Mouse (Mus musculus) hindbrain, postnatal 0 days (tissue): Measurements from ENCODE around the gene Zfp853. TPM values are rescaled to one million over a fixed set of nuclear protein-coding genes. Genes with fewer than 3 reads are reported as not detected.

Source experiments
- ATAC-seq: fragments of 200-750 bp; cut with Nextera tagmentation; 2 replicates; pipeline ENCODE4 v1.8.0; 2017; ENCODE audit warnings: mild to moderate bottlenecking, moderate TSS enrichment, moderate library complexity
- DNase-seq: peaks from one replicate; pipeline ENCODE4 v3.0.0-alpha.2; 2015; ENCODE audit warnings: low spot score
- H3K27ac ChIP-seq: fragments of 300-500 bp; sonication (generic); 2 replicates; pipeline ENCODE4 v1.5.1; 2014; ENCODE audit warnings: mild to moderate bottlenecking
- H3K27me3 ChIP-seq: fragments of 300-500 bp; sonication (generic); 2 replicates; pipeline ENCODE4 v1.6.1; 2014; ENCODE audit warnings: low read length, mixed read lengths; ENCODE audit not compliant: insufficient read depth
- H3K36me3 ChIP-seq: fragments of 300-500 bp; sonication (generic); 2 replicates; pipeline ENCODE4 v1.6.1; 2014; ENCODE audit warnings: low read length, mixed read lengths; ENCODE audit not compliant: insufficient read depth
- H3K4me1 ChIP-seq: fragments of 300-500 bp; sonication (generic); 2 replicates; pipeline ENCODE4 v1.6.1; 2014; ENCODE audit warnings: antibody characterized with exemption, low read length, mixed read lengths; ENCODE audit not compliant: insufficient read depth
- H3K4me2 ChIP-seq: fragments of 300-500 bp; sonication (generic); 2 replicates; pipeline ENCODE4 v1.6.1; 2014; ENCODE audit warnings: low read depth, mild to moderate bottlenecking, low read length, moderate library complexity, mixed read lengths
- H3K4me3 ChIP-seq: fragments of 300-500 bp; sonication (generic); 2 replicates; pipeline ENCODE4 v1.5.1; 2014; ENCODE audit warnings: low read length
- H3K9ac ChIP-seq: fragments of 300-500 bp; sonication (generic); replicated peaks from 2 replicates; pipeline ENCODE4 v1.6.1; 2014; ENCODE audit warnings: mild to moderate bottlenecking, low read length, moderate library complexity, mixed read lengths
- H3K9me3 ChIP-seq: fragments of 300-500 bp; sonication (generic); 2 replicates; pipeline ENCODE4 v1.6.1; 2016; ENCODE audit warnings: low read length, mixed read lengths
- CTCF ChIP-seq: IDR thresholded peaks from 2 replicates; pipeline ENCODE4 v1.5.1; 2016; ENCODE audit warnings: antibody characterized with exemption, control low read depth, low read depth
- WGBS: fragments of 180-500 bp; shearing (Covaris S2); extraction: QIAGEN DNeasy Blood & Tissue Kit; methylation state at CpG from one replicate; pipeline ENCODE4 v1.1.7; 2014; 5-methylcytosine and 5-hydroxymethylcytosine counted together
- polyA plus RNA-seq: library from polyadenylated mRNA; unstranded; fragments of >200 nt; fragmentation: Nextera tagmentation; extraction: Ambion mirVana; gene quantifications from 2 replicates; pipeline ENCODE4 v1.2.1, GENCODE M21; 2015
- total RNA-seq: library from RNA; depleted of rRNA; stranded (reverse); fragments of >200 nt; gene quantifications from 2 replicates; pipeline ENCODE4 v1.2.3, GENCODE M21; 2014

Zfp853 gene
- total and polyA plus RNA-seq, 2 experiments from 2014 or later: 0.53 to 33.5 TPM

DNA sequence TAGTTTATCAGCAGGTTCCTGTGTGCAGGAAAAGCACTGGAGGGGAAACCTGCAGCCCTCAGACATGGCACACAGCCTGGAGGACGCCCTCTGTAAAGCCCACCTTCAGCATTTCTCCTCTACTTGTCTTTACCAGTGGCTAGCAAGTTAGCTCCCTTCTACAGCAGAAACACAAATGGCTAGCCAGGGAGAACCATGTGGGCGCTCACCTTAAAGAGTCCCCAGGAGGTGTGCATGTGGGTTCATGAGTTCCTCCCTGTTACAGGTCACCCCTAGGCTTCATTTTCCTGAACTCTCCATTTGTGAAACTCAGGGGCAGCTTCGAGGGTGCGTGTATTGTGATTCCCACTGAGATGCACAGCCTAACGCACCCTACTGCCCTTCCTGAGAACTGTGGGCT lies 37.6 kb downstream of the Zfp853 start:
- DNase-seq (no peak), ATAC-seq (no peak)
- TF ChIP-seq CTCF: no peak
- Histone ChIP-seq H3K9me3 (no peaks in the 10 kb centered on the region), H3K9ac (no peak overlapping the region), H3K27me3 (no peaks in the 10 kb centered on the region; the same call in 1 of the 2 replicates), H3K4me1 (peaks cover 5% of the 10 kb centered on the region; the same call in 1 of the 2 replicates), H3K4me3 (no peak overlapping the region), H3K4me2 (no peak overlapping the region), H3K36me3 (peaks cover 54% of the 10 kb centered on the region), H3K27ac (no peak overlapping the region)
- 90% methylated on average over 5 of the region's 5 CpGs for WGBS

DNA sequence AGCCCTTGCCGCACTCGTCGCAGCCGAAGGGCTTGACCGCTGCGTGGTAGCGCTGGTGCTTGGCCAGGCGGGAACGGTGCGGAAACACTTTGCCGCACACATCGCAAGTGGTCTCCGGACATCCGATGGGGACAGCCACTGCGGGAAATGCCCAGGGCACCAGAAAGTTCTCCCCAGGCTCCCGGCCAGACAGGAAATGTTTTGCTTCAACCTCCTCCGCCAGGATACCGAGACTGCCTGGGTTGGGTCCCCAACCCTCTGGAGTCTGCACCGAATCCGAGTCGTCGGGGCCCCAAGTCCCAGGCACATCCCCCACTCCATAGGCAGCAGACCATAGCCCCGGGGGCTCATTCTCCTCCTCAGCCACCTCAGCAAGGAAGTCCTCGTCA lies 38.3 kb downstream of the Zfp853 start:
- no peak for TF ChIP-seq CTCF
- DNase-seq: no peak
- H3K4me3 ChIP-seq: no peak overlapping the region
- ATAC-seq: no peak
- peaks cover 54% of the 10 kb centered on the region for H3K36me3 ChIP-seq
- H3K27me3 ChIP-seq: no peaks in the 10 kb centered on the region; the same call in 1 of the 2 replicates
- peaks cover 5% of the 10 kb centered on the region; the same call in 1 of the 2 replicates for H3K4me1 ChIP-seq
- no peak overlapping the region for H3K4me2 ChIP-seq
- H3K9me3 ChIP-seq: no peaks in the 10 kb centered on the region
- WGBS: 49% methylated on average over 24 of the region's 24 CpGs
- no peak overlapping the region for H3K27ac ChIP-seq
- H3K9ac ChIP-seq: no peak overlapping the region

DNA sequence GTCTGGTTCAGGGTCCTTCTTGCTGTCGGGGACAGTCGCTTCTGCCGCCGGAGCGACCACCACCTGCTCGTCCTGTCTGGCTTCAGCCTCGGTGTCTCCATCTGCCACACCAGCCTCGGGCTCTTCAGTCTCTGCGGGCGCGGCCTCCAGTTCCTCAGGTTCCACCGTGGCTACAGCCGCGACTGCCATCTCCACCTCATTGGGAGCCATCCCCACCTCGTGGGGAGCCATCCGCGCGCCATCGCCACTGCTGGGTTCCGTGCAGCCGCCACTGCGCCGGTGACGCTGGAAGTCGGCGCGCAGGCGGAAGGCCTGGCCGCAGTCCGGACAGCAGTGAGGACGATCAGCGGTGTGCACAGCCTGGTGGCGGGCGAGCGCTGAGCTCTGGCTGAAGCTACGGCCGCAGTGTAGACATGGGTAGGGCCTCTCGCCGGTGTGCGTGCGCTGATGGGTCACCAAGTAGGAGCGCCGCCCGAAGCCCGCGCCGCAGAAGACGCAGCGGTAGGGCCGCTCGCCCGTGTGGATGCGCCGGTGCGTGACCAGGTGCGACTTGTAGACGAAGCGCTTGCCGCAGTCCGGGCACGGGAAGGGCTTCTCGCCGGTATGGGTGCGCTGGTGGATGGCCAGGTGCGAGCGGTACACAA lies 38.8 kb downstream of the Zfp853 start:
- 27% methylated on average over 61 of the region's 66 CpGs for WGBS
- H3K4me1 ChIP-seq: peaks cover 5% of the 10 kb centered on the region; the same call in 1 of the 2 replicates
- no peaks in the 10 kb centered on the region; the same call in 1 of the 2 replicates for H3K27me3 ChIP-seq
- DNase-seq: peak; percentile 53
- no peak for ATAC-seq
- H3K4me2 ChIP-seq: peak overlapping the region; percentile 11; the same call in 1 of the 2 replicates
- peak overlapping the region; percentile 48; the same call in 1 of the 2 replicates for H3K27ac ChIP-seq
- no peak overlapping the region for H3K9ac ChIP-seq
- no peak for TF ChIP-seq CTCF
- H3K9me3 ChIP-seq: no peaks in the 10 kb centered on the region
- H3K36me3 ChIP-seq: peaks cover 52% of the 10 kb centered on the region
- H3K4me3 ChIP-seq: no peak overlapping the region

DNA sequence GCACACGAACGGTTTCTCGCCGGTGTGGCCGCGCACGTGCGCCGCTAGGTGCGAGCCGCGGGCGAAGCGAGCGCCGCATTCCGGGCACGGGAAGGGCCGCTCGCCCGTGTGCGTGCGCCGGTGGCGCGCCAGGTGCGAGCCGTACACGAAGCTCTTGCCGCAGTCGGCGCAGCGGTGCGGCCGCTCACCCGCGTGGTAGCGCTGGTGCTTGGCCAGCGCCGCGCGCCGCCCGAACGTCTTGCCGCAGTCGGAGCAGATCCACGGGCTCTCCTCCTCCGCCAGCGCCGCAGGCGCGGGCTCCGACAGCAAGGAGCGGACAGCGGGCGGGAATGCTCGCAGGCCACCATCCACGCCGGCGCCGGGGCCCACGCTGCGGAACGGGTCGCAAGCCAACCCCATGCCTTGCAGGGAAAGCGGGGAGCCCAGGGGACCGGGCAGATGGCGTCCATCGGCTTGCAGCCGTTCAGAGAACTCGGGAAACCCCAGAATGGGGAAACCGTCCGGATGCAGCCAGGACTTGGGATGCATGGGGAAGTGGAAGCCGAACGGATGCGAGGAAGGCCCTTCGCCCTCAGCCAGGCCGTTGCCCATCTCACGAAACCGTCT lies 39.4 kb downstream of the Zfp853 start:
- H3K27me3 ChIP-seq: no peaks in the 10 kb centered on the region; the same call in 1 of the 2 replicates
- peaks cover 49% of the 10 kb centered on the region for H3K36me3 ChIP-seq
- H3K9ac ChIP-seq: peak overlapping the region; percentile 21; the same call in 1 of the 2 replicates
- no peaks in the 10 kb centered on the region for H3K9me3 ChIP-seq
- H3K4me3 ChIP-seq: peak overlapping the region; percentile 29
- H3K4me2 ChIP-seq: peak overlapping the region; percentile 52
- WGBS: 11% methylated on average over 77 of the region's 81 CpGs
- H3K4me1 ChIP-seq: peaks cover 5% of the 10 kb centered on the region; the same call in 1 of the 2 replicates
- no peak for TF ChIP-seq CTCF
- peak overlapping the region; percentile 48; the same call in 1 of the 2 replicates for H3K27ac ChIP-seq
- DNase-seq: peak; percentile 68
- peak; percentile 33; the same call in 1 of the 2 replicates for ATAC-seq

DNA sequence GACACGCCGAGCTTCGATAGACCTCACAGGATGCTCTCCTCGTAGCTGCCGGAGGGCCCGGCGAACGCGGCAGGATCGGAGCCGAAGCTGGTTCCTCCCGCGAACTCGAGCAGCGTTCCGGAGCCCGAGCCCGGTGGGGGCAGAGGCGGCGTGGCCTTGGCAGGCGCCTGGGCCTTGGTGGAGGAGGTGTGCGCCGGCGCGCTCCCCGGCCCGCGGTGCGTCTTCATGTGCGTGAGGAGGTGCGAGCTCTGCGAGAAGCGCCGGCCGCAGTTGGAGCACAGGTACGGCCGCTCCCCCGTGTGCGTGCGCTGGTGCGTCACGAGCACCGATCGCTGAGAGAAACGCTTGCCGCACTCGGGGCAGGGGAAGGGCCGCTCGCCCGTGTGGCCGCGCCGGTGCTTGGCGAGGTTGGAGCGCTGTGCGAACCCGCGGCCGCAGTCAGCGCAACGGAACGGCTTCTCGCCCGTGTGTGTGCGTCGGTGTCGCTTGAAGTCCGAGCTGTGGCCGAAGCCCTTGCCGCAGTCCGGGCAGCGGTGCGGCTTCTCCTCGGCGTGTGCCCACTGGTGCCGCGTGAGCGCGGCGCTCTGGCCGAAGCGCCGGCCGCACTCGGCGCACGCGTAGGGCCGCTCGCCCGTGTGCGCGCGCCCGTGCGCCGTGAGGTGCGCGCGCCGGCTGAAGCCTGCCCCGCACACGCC lies 40.1 kb downstream of the Zfp853 start:
- H3K36me3 ChIP-seq: peaks cover 47% of the 10 kb centered on the region
- H3K4me1 ChIP-seq: peaks cover 5% of the 10 kb centered on the region; the same call in 1 of the 2 replicates
- H3K27ac ChIP-seq: peak overlapping the region; percentile 48; the same call in 1 of the 2 replicates
- peak; percentile 36 for ATAC-seq
- H3K9ac ChIP-seq: peak overlapping the region; percentile 21; the same call in 1 of the 2 replicates
- no peaks in the 10 kb centered on the region; the same call in 1 of the 2 replicates for H3K27me3 ChIP-seq
- TF ChIP-seq CTCF: no peak
- no peaks in the 10 kb centered on the region for H3K9me3 ChIP-seq
- DNase-seq: no peak
- WGBS: 14% methylated on average over 100 of the region's 103 CpGs
- peak overlapping the region; percentile 29 for H3K4me3 ChIP-seq
- peak overlapping the region; percentile 52 for H3K4me2 ChIP-seq

DNA sequence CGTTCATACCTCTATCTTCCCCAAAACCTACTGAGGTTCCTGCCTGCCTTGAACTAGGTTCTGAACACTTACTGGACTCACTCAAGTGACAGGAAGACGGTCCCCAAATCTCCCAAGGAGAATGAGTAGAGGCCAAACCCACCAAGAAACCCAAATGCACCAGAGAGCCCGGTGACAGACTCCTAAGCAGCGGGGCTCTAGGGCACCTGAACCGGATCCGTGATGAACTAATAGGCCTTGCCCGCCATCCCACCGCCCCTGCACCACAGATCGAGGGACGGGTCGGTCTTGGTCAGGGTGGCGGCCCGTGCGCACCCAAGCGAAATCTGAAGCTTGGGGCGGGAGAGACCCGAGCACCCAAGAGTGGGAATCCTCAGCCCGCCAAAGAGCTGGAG lies 40.6 kb downstream of the Zfp853 start:
- peaks cover 5% of the 10 kb centered on the region; the same call in 1 of the 2 replicates for H3K4me1 ChIP-seq
- no peaks in the 10 kb centered on the region; the same call in 1 of the 2 replicates for H3K27me3 ChIP-seq
- peaks cover 51% of the 10 kb centered on the region for H3K36me3 ChIP-seq
- WGBS: 59% methylated on average over 18 of the region's 18 CpGs
- 0 out of 2 replicates have a peak overlapping the region, but pooled peaks have one; percentile 29 for H3K4me3 ChIP-seq
- H3K27ac ChIP-seq: no peak overlapping the region
- no peaks in the 10 kb centered on the region for H3K9me3 ChIP-seq
- DNase-seq (no peak), ATAC-seq (no peak)
- TF ChIP-seq CTCF: no peak
- no peak overlapping the region for H3K9ac ChIP-seq
- H3K4me2 ChIP-seq: peak overlapping the region; percentile 52; the same call in 1 of the 2 replicates
